Mouse (Mus musculus): Measurements from ENCODE around the gene Ppm1l.
"Not testable (repeated sequence)": the region's sequence is repeated elsewhere in the genome, so short reads cannot be mapped to it uniquely, and the experiment has no call there.

Ppm1l gene

DNA sequence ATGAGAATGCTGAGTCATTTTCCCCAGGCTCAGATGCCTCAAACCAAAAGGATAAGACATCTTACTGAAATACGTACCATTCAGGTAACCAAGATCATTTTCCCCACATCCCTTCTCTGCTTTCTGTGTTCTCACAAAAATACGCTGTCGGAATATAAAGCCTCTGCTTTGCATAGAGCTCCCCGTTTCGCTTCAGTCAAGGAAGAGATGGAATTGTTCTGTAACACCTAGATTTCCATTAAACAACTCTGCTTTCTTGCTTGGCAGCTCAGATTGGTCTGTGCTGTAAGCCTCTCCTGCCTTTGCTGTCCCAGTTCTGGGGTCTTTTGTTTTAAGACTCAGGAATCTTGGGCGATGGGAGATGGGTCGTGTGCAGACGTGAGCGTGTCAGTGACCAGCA, 51.3 kb downstream of the Ppm1l start:
- DNase-seq (ENCODE audit: low read depth, low spot score) = no peak

- DNase-seq (ENCODE audit: low read depth, low spot score) = peak; percentile 54
These were observed 56.1 kb downstream of the Ppm1l start for GRCm38 (mm10) chr3:69372731-69373130.

DNA sequence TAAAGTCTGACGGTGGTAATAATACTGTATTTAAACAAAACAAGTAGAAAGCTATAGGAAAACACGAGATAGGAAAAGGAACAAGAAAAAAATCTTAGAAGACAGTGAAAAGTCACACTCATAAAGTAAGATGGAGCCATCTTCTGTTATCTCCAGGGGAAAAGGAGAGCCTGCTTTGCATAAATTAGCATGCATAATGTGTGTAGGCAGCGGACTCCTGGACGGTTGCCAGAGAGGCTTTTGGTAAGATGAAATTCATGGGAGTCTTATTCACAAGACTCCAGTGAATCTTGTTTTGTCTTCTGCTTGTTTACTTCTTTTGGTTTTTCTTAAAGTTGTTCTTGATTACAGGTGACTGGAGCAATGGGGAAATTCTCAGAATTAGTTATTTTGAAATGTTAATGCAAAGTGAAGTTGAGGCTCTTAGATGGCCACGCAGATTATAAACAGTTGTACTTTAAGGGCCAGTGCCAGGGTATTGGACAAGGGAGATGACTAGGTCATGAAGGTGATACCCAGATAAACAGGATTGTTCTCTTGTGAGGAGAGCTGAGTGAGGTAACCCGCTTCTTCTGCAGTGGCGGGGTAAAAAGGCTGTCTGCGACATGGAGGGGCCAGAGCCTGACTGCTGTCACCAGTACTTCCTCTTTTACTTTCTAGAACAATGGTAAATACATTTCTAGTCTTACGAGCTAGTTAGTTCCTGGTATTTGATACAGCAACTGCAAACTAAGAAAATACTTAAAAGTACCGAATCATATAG, 57.1 kb downstream of the Ppm1l start:
- peak; percentile 80 for DNase-seq (ENCODE audit: low read depth, low spot score)

- DNase-seq (ENCODE audit: low read depth, low spot score) = peak; percentile 21
These were observed 57.9 kb downstream of the Ppm1l start for GRCm38 (mm10) chr3:69374538-69374937.

- no peak for DNase-seq (ENCODE audit: low read depth, low spot score)
These were observed 58.3 kb downstream of the Ppm1l start for GRCm38 (mm10) chr3:69374983-69375382.

DNA sequence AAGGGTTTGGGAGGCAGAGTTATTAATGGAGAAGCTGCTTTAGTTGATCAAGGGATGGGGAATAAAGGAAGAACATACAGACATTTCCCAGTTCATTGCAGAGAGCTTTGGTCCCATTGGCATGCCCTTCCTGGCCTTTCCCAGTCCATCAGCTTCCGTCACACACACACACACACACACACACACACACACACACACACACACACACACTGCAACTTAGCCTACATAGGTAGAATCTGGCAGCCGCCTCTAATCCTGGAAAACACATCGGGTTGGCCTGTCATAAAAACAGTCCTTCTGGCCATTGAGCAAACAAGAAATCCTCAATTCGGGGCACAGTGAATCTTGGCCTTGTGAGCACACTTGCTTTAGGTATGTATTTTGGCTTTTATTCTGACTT, 64.6 kb downstream of the Ppm1l start:
- no peak for DNase-seq (ENCODE audit: low read depth, low spot score)

GRCm38 (mm10) chr3:69391834-69392233, 75.2 kb downstream of the Ppm1l start:
- not testable (repeated sequence) for DNase-seq (ENCODE audit: low read depth, low spot score)

DNA sequence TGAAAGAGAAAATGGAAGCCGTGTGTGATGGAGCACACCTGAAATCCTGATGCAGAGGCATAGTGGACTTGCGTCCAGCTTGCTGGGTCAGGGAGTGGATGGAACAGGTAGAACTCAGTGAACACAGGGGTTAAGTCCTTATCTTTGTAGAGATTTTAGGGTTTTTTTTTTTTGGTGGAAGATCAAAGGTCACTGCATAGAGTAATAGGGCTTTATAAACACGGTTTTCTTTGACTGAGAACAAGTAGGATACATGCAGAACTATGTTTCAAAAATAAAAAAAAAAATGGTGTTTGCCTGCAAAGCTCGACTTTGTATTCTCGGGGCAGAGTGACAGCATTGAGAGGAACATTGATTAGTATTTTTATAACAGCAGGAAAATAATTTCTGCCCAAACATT, 75.6 kb downstream of the Ppm1l start:
- no peak for DNase-seq (ENCODE audit: low read depth, low spot score)

DNA sequence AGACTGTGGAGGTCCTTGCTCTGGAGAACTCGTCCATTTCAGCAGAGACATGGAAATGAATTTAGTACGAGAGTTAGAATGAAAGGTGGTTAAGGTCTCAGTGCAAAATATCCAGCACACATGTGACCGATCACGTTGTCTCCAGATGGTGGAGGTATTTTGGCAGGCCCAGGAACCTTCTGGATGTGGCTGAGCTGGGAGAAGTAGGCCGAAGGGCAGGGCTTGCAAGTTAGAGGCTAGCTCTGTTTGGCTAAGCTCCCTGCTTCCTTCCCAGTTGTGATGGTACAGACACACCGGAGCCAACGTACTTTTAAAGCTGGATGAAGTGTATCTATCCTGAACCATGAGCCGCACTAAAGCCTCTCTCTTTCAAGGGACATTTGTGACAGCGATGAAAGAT, 76.4 kb downstream of the Ppm1l start:
- no peak for DNase-seq (ENCODE audit: low read depth, low spot score)

DNA sequence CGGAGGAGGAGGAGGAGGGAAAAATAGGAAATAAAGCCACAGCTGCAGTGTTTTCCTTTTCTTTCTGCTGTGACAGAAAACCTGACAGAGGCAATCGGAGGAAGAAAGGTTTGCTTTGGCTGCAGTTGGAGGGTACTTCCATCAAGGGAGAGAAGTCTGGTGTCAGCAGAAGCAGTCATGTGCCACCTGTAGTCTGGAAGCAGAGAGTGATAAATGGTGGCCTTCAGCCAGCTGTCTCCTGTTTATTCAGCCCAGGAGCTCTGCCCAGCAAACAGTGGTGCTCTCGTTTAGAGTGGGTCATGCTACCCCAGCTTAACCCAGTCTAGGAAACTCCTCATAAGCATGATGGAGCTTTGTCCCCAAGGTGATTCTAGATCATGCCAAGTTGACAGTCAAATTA, 77.3 kb downstream of the Ppm1l start:
- no peak for DNase-seq (ENCODE audit: low read depth, low spot score)

GRCm38 (mm10) chr3:69395084-69395483, 78.4 kb downstream of the Ppm1l start:
- no peak for DNase-seq (ENCODE audit: low read depth, low spot score)

GRCm38 (mm10) chr3:69397733-69398132, 81.1 kb downstream of the Ppm1l start:
- peak; percentile 27 for DNase-seq (ENCODE audit: low read depth, low spot score)

DNA sequence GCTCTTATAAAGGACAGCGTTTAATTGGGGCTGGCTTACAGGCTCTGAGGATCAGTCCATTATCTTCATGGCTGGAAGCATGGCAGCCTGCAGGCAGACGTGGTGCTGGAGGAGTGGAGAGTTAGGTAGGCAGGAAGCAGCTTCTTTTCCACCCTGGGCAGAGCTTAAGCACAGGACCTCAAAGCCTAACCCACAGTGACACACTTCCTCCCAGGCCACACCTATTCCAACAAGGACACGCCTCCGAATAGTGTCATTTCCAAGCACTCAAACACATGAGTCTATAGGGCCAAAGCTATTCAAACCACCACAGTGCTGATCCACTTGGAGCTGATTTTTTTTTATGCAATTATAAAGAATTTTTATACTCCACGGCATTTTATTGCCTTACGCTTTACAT, 82.7 kb downstream of the Ppm1l start:
- peak; percentile 22 for DNase-seq (ENCODE audit: low read depth, low spot score)

DNA sequence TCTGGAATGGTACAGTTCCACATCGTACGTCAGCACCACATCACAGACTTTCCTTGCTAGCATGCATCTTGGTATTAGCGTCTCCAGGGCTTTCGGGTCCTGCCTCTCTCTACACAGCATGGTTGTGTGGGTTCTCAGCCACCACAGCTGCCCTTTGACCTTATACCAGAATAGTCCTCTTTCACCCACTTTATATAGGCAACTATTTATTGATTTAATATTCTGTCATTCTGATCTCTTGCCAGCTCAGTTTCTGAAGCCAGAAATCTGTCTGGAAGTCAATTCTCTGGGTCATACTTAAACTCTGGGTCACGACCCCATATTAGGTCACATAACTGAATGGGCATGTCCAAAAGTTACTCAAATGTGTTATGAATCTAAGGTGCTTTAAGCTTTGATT, 86.5 kb downstream of the Ppm1l start:
- DNase-seq (ENCODE audit: low read depth, low spot score) = no peak

DNA sequence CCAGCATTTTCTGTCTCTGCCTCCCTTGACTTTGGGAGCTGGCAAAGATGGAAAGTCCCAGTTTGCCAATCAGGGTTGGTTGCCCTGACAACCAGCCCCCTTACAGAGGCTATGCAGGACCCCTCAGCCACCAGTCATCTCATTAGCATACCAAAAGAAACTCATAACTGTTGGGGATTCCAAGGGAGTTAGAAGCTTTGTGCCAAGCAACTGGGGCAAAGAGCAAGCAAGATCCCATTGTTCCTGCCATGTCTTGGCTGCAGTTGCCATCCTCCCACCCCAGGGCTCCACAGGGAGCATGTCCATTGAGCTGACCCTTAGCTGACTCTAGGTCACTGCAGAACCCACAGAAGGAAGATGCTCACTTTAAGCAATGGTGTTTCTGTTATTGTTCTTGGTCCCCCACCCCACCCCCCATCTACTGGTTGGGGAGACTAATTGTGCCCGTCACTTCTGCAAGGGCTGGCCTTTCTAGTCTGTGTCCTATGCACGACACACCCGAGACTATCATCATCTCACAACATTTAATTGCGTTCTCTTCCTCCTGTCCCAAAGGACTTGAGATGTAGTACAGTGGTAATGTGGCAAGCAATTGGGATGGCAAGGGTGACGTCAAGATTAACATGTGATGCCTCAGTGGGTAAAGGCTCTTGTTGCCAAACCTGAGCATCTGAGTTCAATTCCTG, 89.7 kb downstream of the Ppm1l start:
- DNase-seq (ENCODE audit: low read depth, low spot score) = no peak

GRCm38 (mm10) chr3:69408064-69408463, 91.4 kb downstream of the Ppm1l start:
- peak; percentile 13 for DNase-seq (ENCODE audit: low read depth, low spot score)

DNA sequence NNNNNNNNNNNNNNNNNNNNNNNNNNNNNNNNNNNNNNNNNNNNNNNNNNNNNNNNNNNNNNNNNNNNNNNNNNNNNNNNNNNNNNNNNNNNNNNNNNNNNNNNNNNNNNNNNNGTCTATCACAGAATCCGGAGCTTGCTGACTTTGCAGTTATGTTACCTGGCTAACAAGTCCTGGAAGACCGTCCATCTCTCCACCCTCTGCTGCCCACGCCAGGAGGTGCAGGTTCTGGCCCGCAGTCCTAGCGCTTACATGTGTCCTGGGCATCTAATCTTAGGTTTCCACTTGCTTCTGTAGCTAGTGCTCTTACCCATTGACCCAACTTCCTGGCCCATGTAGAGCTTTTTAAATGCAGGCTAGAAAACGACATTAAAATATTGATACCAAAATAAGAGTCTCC, 99.5 kb downstream of the Ppm1l start:
- DNase-seq (ENCODE audit: low read depth, low spot score) = no peak

- DNase-seq (ENCODE audit: low read depth, low spot score) = no peak
These were observed 106.1 kb downstream of the Ppm1l start for GRCm38 (mm10) chr3:69422741-69423140.

DNA sequence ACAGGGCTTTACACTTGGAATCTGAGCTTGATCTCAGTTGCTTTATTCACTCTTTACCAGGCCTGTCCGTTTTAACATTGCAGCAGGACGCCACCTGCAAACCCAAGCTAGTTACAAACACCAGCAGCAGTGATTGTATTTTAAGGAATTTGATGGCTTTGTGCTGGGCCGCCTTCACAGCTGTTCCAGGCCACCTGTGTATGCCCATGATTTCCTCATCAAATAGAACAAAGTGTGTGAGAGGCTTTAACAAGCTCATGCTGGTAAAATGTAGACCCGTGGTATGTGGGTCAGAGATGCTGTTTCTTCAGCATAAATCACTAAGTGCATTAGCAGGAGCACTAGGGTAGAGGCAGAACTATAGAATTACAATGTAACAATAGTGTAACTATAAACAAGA, 106.7 kb downstream of the Ppm1l start:
- DNase-seq (ENCODE audit: low read depth, low spot score) = no peak

- not testable (repeated sequence) for DNase-seq (ENCODE audit: low read depth, low spot score)
These were observed 108.1 kb downstream of the Ppm1l start for GRCm38 (mm10) chr3:69424781-69425180.

GRCm38 (mm10) chr3:69427259-69427658, 110.6 kb downstream of the Ppm1l start:
- DNase-seq (ENCODE audit: low read depth, low spot score) = no peak

DNA sequence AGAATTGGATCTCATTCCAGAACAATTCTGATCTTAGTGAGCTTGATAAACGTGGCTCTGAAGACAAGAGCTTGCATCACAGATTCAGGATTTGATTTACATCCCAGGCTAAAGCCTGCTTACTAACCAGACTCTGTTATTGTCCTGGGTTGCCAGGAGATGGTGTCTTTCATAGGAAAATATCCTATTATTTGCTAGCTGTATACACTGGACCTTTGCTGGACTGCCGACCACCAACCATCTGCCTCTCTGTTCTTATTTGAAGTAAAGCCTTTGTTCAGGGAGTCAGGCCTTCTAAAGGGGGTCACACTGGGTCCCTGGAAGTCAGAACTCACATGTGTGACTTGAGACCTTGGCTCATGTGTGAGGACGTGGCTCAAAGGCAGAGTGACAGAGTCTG, 111.6 kb downstream of the Ppm1l start:
- no peak for DNase-seq (ENCODE audit: low read depth, low spot score)

- peak; percentile 12 for DNase-seq (ENCODE audit: low read depth, low spot score)
These were observed 112.7 kb downstream of the Ppm1l start for GRCm38 (mm10) chr3:69429319-69429718.

All from CD4-positive, CD25-positive, alpha-beta regulatory T cell, adult 2 months (primary cell).